Mouse (Mus musculus) forebrain, embryonic 11.5 days (tissue): ENCODE measurements at regions not wholly inside any gene's neighbourhood (a gene's known extent, or its start where the extent isn't known, plus 50 kb on each side); places are given as distances from the start of the nearest gene placed in this dataset.

Experiments used
- ATAC-seq: fragments of 200-750 bp; cut with Nextera tagmentation; replicated peaks from 2 replicates; pipeline ENCODE4 v1.8.0; 2017; ENCODE audit warnings: moderate TSS enrichment; ENCODE audit not compliant: low FRiP score
- DNase-seq: peaks from one replicate; pipeline ENCODE4 v3.0.0-alpha.2; 2017; ENCODE audit warnings: low spot score
- H3K27ac ChIP-seq: fragments of 300-500 bp; sonication (generic); 2 replicates; pipeline ENCODE4 v1.5.1; 2014; ENCODE audit warnings: low read depth, low read length
- H3K27me3 ChIP-seq: fragments of 300-500 bp; sonication (generic); 2 replicates; pipeline ENCODE4 v1.6.1; 2014; ENCODE audit warnings: mild to moderate bottlenecking, low read length, mixed read lengths; ENCODE audit not compliant: control insufficient read depth, insufficient read depth
- H3K36me3 ChIP-seq: fragments of 300-500 bp; sonication (generic); 2 replicates; pipeline ENCODE4 v1.6.1; 2014; ENCODE audit warnings: mild to moderate bottlenecking, low read length, moderate library complexity, mixed read lengths; ENCODE audit not compliant: control insufficient read depth, insufficient read depth
- H3K4me1 ChIP-seq: fragments of 300-500 bp; sonication (generic); replicated peaks from 2 replicates; pipeline ENCODE4 v1.6.1; 2014; ENCODE audit warnings: low read length, mixed read lengths; ENCODE audit not compliant: control insufficient read depth, insufficient read depth
- H3K4me2 ChIP-seq: fragments of 300-500 bp; sonication (generic); 2 replicates; pipeline ENCODE4 v1.6.1; 2014; ENCODE audit warnings: low read depth, mild to moderate bottlenecking, low read length, moderate library complexity, mixed read lengths; ENCODE audit not compliant: severe bottlenecking
- H3K4me3 ChIP-seq: fragments of 300-500 bp; sonication (generic); 2 replicates; pipeline ENCODE4 v1.5.1; 2014; ENCODE audit warnings: low read depth, low read length
- H3K9ac ChIP-seq: fragments of 300-500 bp; sonication (generic); 2 replicates; pipeline ENCODE4 v1.6.1; 2014; ENCODE audit warnings: low read length
- H3K9me3 ChIP-seq: fragments of 300-500 bp; sonication (generic); 2 replicates; pipeline ENCODE4 v1.6.1; 2016; ENCODE audit warnings: low read length, mixed read lengths; ENCODE audit not compliant: control insufficient read depth
- WGBS: fragments of 180-500 bp; shearing (Covaris S2); extraction: QIAGEN DNeasy Blood & Tissue Kit; methylation state at CpG from one replicate; pipeline ENCODE4 v1.1.7; 2014; 5-methylcytosine and 5-hydroxymethylcytosine counted together

- WGBS: 77% methylated on average over 5 of the region's 5 CpGs
- DNase-seq (no peak), ATAC-seq (no peak)
- Histone ChIP-seq H3K27ac (no peak overlapping the region), H3K36me3 (no peaks in the 10 kb centered on the region), H3K4me2 (no peak overlapping the region), H3K4me1 (no peaks in the 10 kb centered on the region; the same call in 1 of the 2 replicates), H3K4me3 (no peak overlapping the region), H3K9me3 (no peaks in the 10 kb centered on the region), H3K9ac (no peak overlapping the region), H3K27me3 (no peaks in the 10 kb centered on the region)
These were observed 111.7 kb downstream of the 4933412E24Rik start for GRCm38 (mm10) chr15:59904741-59905140.

- no peak overlapping the region for H3K4me3 ChIP-seq
- H3K36me3 ChIP-seq: no peaks in the 10 kb centered on the region
- ATAC-seq: no peak
- no peaks in the 10 kb centered on the region for H3K27me3 ChIP-seq
- H3K27ac ChIP-seq: no peak overlapping the region
- H3K4me2 ChIP-seq: no peak overlapping the region
- DNase-seq: no peak
- no peak overlapping the region for H3K9ac ChIP-seq
- H3K9me3 ChIP-seq: no peaks in the 10 kb centered on the region
- 89% methylated on average over 2 of the region's 2 CpGs for WGBS
- H3K4me1 ChIP-seq: no peaks in the 10 kb centered on the region
These were observed 127.4 kb downstream of the 4933412E24Rik start for GRCm38 (mm10) chr15:59888996-59889395.

- DNase-seq: no peak
- whole genome bisulfite sequencing: 38% methylated on average over 2 of the region's 2 CpGs
- no peaks in the 10 kb centered on the region for H3K9me3 ChIP-seq
- H3K36me3 ChIP-seq: no peaks in the 10 kb centered on the region
- no peaks in the 10 kb centered on the region for H3K27me3 ChIP-seq
- H3K27ac ChIP-seq: no peak overlapping the region
- no peak overlapping the region for H3K4me2 ChIP-seq
- no peak for ATAC-seq
- no peak overlapping the region for H3K9ac ChIP-seq
- H3K4me1 ChIP-seq: no peaks in the 10 kb centered on the region
- H3K4me3 ChIP-seq: no peak overlapping the region
These were observed 128.3 kb downstream of the 4933412E24Rik start for GRCm38 (mm10) chr15:59888131-59888459.

GRCm38 (mm10) chr15:59887381-59888130 lies 128.9 kb downstream of the 4933412E24Rik start:
- no peak overlapping the region for H3K4me2 ChIP-seq
- H3K27me3 ChIP-seq: no peaks in the 10 kb centered on the region
- ATAC-seq (no peak), DNase-seq (no peak)
- no peak overlapping the region for H3K4me3 ChIP-seq
- H3K4me1 ChIP-seq: no peaks in the 10 kb centered on the region
- H3K9ac ChIP-seq: no peak overlapping the region
- H3K9me3 ChIP-seq: no peaks in the 10 kb centered on the region
- WGBS: 57% methylated on average over 5 of the region's 5 CpGs
- no peaks in the 10 kb centered on the region for H3K36me3 ChIP-seq
- H3K27ac ChIP-seq: no peak overlapping the region

GRCm38 (mm10) chr15:59886036-59886435 lies 130.4 kb downstream of the 4933412E24Rik start:
- Histone ChIP-seq H3K27me3 (no peaks in the 10 kb centered on the region), H3K9me3 (no peaks in the 10 kb centered on the region), H3K27ac (no peak overlapping the region), H3K4me3 (no peak overlapping the region), H3K4me2 (no peak overlapping the region), H3K9ac (no peak overlapping the region), H3K36me3 (no peaks in the 10 kb centered on the region), H3K4me1 (no peaks in the 10 kb centered on the region)
- ATAC-seq: no peak
- 77% methylated on average over 2 of the region's 2 CpGs for WGBS
- DNase-seq: no peak

- no peak overlapping the region for H3K4me3 ChIP-seq
- H3K27me3 ChIP-seq: no peaks in the 10 kb centered on the region
- H3K36me3 ChIP-seq: no peaks in the 10 kb centered on the region
- no peak for ATAC-seq
- DNase-seq: no peak
- H3K4me1 ChIP-seq: no peaks in the 10 kb centered on the region
- no peak overlapping the region for H3K4me2 ChIP-seq
- no peak overlapping the region for H3K9ac ChIP-seq
- 72% methylated on average over 5 of the region's 5 CpGs for WGBS
- H3K27ac ChIP-seq: no peak overlapping the region
- H3K9me3 ChIP-seq: no peaks in the 10 kb centered on the region
These were observed 134.0 kb downstream of the 4933412E24Rik start for GRCm38 (mm10) chr15:59882444-59882843.

- Histone ChIP-seq H3K9ac (no peak overlapping the region), H3K4me2 (no peak overlapping the region), H3K4me1 (no peaks in the 10 kb centered on the region), H3K27ac (no peak overlapping the region), H3K27me3 (no peaks in the 10 kb centered on the region), H3K36me3 (no peaks in the 10 kb centered on the region), H3K9me3 (no peaks in the 10 kb centered on the region), H3K4me3 (no peak overlapping the region)
- DNase-seq (no peak), ATAC-seq (no peak)
- 93% methylated on average over 5 of the region's 5 CpGs for WGBS
These were observed 136.0 kb downstream of the 4933412E24Rik start for GRCm38 (mm10) chr15:59880426-59880825.

- Histone ChIP-seq H3K27ac (no peak overlapping the region), H3K36me3 (no peaks in the 10 kb centered on the region), H3K9me3 (no peaks in the 10 kb centered on the region), H3K4me1 (no peaks in the 10 kb centered on the region), H3K4me3 (no peak overlapping the region), H3K9ac (no peak overlapping the region), H3K27me3 (no peaks in the 10 kb centered on the region), H3K4me2 (no peak overlapping the region)
- 87% methylated on average over 4 of the region's 4 CpGs for WGBS
- no peak for DNase-seq
- ATAC-seq: no peak
These were observed 137.1 kb downstream of the 4933412E24Rik start for GRCm38 (mm10) chr15:59879311-59879710.

- WGBS: 69% methylated on average over 7 of the region's 7 CpGs
- no peak overlapping the region for H3K27ac ChIP-seq
- H3K4me3 ChIP-seq: no peak overlapping the region
- H3K27me3 ChIP-seq: no peaks in the 10 kb centered on the region
- H3K9me3 ChIP-seq: no peaks in the 10 kb centered on the region
- DNase-seq (no peak), ATAC-seq (no peak)
- no peaks in the 10 kb centered on the region for H3K36me3 ChIP-seq
- no peaks in the 10 kb centered on the region for H3K4me1 ChIP-seq
- H3K9ac ChIP-seq: no peak overlapping the region
- H3K4me2 ChIP-seq: no peak overlapping the region
These were observed 140.1 kb downstream of the 4933412E24Rik start for GRCm38 (mm10) chr15:59876279-59876742.
